Comparison of ENCODE assay signal across 20 mouse cellular contexts in genomic region chr3:110626326-110626725, GRCm38 (mm10).
DNase-seq lines count a peak whose midpoint lies in the region; ATAC-seq and TF ChIP-seq lines count a peak whose summit lies in the region.
"Had no signal": no experiment of that assay in that cellular context is flagged by ENCODE, and none has a peak within 500 bp of the region (broad histone marks: within the 10 kb centered on the region; RNA-seq: fewer than 3 reads in every experiment).

No protein-coding gene starts in this region.

- H3K36me3 ChIP-seq in kidney, embryonic 16.5 days (ENCODE audit: insufficient read depth, low read length), result no peaks in the 10 kb centered on the region
- H3K36me3 ChIP-seq in stomach, embryonic 14.5 days (ENCODE audit: control insufficient read depth, insufficient read depth, low read length), result no peaks in the 10 kb centered on the region
- no peaks in the 10 kb centered on the region for H3K36me3 ChIP-seq in stomach, postnatal 0 days (ENCODE audit: control insufficient read depth, insufficient read depth, low read length)
- H3K36me3 ChIP-seq: forebrain, embryonic 12.5 days; hindbrain, embryonic 12.5 days; midbrain, embryonic 10.5 days; neural tube, embryonic 13.5 days had no signal

- no peaks in the 10 kb centered on the region for H3K4me1 ChIP-seq in kidney, embryonic 16.5 days (ENCODE audit: insufficient read depth, low read length)
- H3K4me1 ChIP-seq in stomach, embryonic 14.5 days (ENCODE audit: control insufficient read depth, insufficient read depth, low read length), result no peaks in the 10 kb centered on the region; the same call in 1 of the 2 replicates
- no peaks in the 10 kb centered on the region for H3K4me1 ChIP-seq in stomach, postnatal 0 days (replicated peaks; ENCODE audit: control insufficient read depth, insufficient read depth)
- H3K4me1 ChIP-seq: forebrain, embryonic 12.5 days; hindbrain, embryonic 12.5 days; midbrain, embryonic 10.5 days; neural tube, embryonic 13.5 days had no signal

- no peaks in the 10 kb centered on the region for H3K27me3 ChIP-seq in kidney, embryonic 16.5 days (ENCODE audit: insufficient read depth, low read length)
- H3K27me3 ChIP-seq in stomach, embryonic 14.5 days (ENCODE audit: control insufficient read depth, insufficient read depth, low read length), result no peaks in the 10 kb centered on the region
- no peaks in the 10 kb centered on the region for H3K27me3 ChIP-seq in stomach, postnatal 0 days (ENCODE audit: control insufficient read depth, insufficient read depth, low read length)
- H3K27me3 ChIP-seq: forebrain, embryonic 12.5 days; hindbrain, embryonic 12.5 days; neural tube, embryonic 13.5 days had no signal

- no peak for TF ChIP-seq EP300 in stomach, postnatal 0 days (optimal IDR thresholded peaks at IDR 0.05)

- intact Hi-C loops in heart, postnatal 14 days (cut with DNase I), result no loop called here

- H3K27ac ChIP-seq in kidney, embryonic 16.5 days (ENCODE audit: low read length), result no peak overlapping the region
- H3K27ac ChIP-seq in stomach, embryonic 14.5 days (ENCODE audit: low read length), result no peak overlapping the region
- no peak overlapping the region for H3K27ac ChIP-seq in stomach, postnatal 0 days (replicated peaks)
- H3K27ac ChIP-seq: forebrain, embryonic 12.5 days; heart, adult 2 months; hindbrain, embryonic 12.5 days; midbrain, embryonic 10.5 days; neural tube, embryonic 13.5 days had no signal

- no peak overlapping the region for H3K4me3 ChIP-seq in kidney, embryonic 16.5 days (ENCODE audit: low read length)
- no peak overlapping the region for H3K4me3 ChIP-seq in stomach, embryonic 14.5 days (ENCODE audit: low read depth, low read length)
- H3K4me3 ChIP-seq in stomach, postnatal 0 days (ENCODE audit: low read depth, low read length), result no peak overlapping the region
- H3K4me3 ChIP-seq: forebrain, embryonic 12.5 days; heart, adult 2 months; hindbrain, embryonic 12.5 days; midbrain, embryonic 10.5 days; neural tube, embryonic 13.5 days had no signal

- no peak overlapping the region for H3K4me2 ChIP-seq in kidney, embryonic 16.5 days (replicated peaks; ENCODE audit: low read depth, low read length)
- H3K4me2 ChIP-seq in stomach, embryonic 14.5 days (replicated peaks; ENCODE audit: low read depth, low read length), result no peak overlapping the region
- H3K4me2 ChIP-seq in stomach, postnatal 0 days (replicated peaks; ENCODE audit: low read depth), result no peak overlapping the region
- H3K4me2 ChIP-seq: forebrain, embryonic 12.5 days; hindbrain, embryonic 12.5 days; neural tube, embryonic 13.5 days had no signal

- no peaks in the 10 kb centered on the region for H3K9me3 ChIP-seq in kidney, embryonic 16.5 days (ENCODE audit: low read length)
- no peaks in the 10 kb centered on the region for H3K9me3 ChIP-seq in stomach, embryonic 14.5 days (ENCODE audit: control insufficient read depth, low read depth, low read length)
- no peaks in the 10 kb centered on the region for H3K9me3 ChIP-seq in stomach, postnatal 0 days (ENCODE audit: control insufficient read depth, low read length)
- H3K9me3 ChIP-seq: forebrain, embryonic 12.5 days; hindbrain, embryonic 12.5 days; midbrain, embryonic 10.5 days; neural tube, embryonic 13.5 days had no signal

- no peak overlapping the region for H3K9ac ChIP-seq in kidney, embryonic 16.5 days (replicated peaks; ENCODE audit: low read length)
- H3K9ac ChIP-seq in stomach, embryonic 14.5 days (replicated peaks; ENCODE audit: low read depth, low read length), result no peak overlapping the region
- no peak overlapping the region for H3K9ac ChIP-seq in stomach, postnatal 0 days (ENCODE audit: low read length)
- H3K9ac ChIP-seq: forebrain, embryonic 12.5 days; hindbrain, embryonic 12.5 days; neural tube, embryonic 13.5 days had no signal

- peak; percentile 12 to 39 for DNase-seq in cerebellum, postnatal 10 days
- no peak for DNase-seq in kidney, adult 9 months
- DNase-seq in stomach, postnatal 0 days (ENCODE audit: low spot score), result no peak
- DNase-seq in heart, postnatal 14 days, result no peak
- DNase-seq: cerebellum, adult 2 months; gastrocnemius, postnatal 14 days; heart, adult 2 months; kidney, adult 8-10 months; liver; lung, adult 18-20 months; lung, postnatal 4 days; right cerebral cortex, postnatal 25 days; thymus, postnatal 36 days had no signal

- 43% methylated on average over 3 of the region's 3 CpGs for WGBS in kidney, embryonic 16.5 days
- WGBS in stomach, embryonic 14.5 days, result 57% methylated on average over 3 of the region's 3 CpGs
- WGBS in stomach, postnatal 0 days, result 47% methylated on average over 3 of the region's 3 CpGs

- no peak for ATAC-seq in cerebellum, adult (ENCODE audit: insufficient number of reproducible peaks, low FRiP score, low TSS enrichment)
- peak; percentile 76; the same call in 1 of the 2 replicates for ATAC-seq in kidney, embryonic 16.5 days (ENCODE audit: low FRiP score, low TSS enrichment)
- peak; percentile 56; the same call in 1 of the 2 replicates for ATAC-seq in stomach, embryonic 14.5 days (ENCODE audit: insufficient number of reproducible peaks, insufficient read depth, low FRiP score, low read depth)
- no peak for ATAC-seq in stomach, postnatal 0 days (ENCODE audit: low FRiP score, low TSS enrichment)

- no peak for TF ChIP-seq CTCF in stomach, postnatal 0 days (IDR thresholded peaks at IDR 0.05; ENCODE audit: low read depth)

Comparison
In these comparisons a context has a peak if more than half of its experiments do, and no peak if none do; other contexts are left out.
1. ATAC-seq: peak in kidney, embryonic 16.5 days (single experiment) and stomach, embryonic 14.5 days (single experiment); none in cerebellum, adult (single experiment) and stomach, postnatal 0 days (single experiment).
2. DNase-seq: peak in cerebellum, postnatal 10 days (2 of 2); none in kidney, adult 9 months (single experiment), stomach, postnatal 0 days (single experiment) and heart, postnatal 14 days (0 of 2).